ENCODE assay signal across 8 mouse cellular contexts in genomic region chr9:64173666-64174220, GRCm38 (mm10). TPM values are rescaled to one million over a fixed set of nuclear protein-coding genes. Genes with fewer than 3 reads are reported as not detected.
DNase-seq lines count a peak whose midpoint lies in the region; ATAC-seq and TF ChIP-seq lines count a peak whose summit lies in the region.

No protein-coding gene starts in this region.

- H3K36me3 ChIP-seq in heart, embryonic 15.5 days, result peaks cover 40% of the 10 kb centered on the region
- peaks cover 58% of the 10 kb centered on the region for H3K36me3 ChIP-seq in G1E (replicated peaks)
- peaks cover 48% of the 10 kb centered on the region for H3K36me3 ChIP-seq in hindbrain, embryonic 10.5 days
- H3K36me3 ChIP-seq in midbrain, embryonic 10.5 days, result peaks cover 53% of the 10 kb centered on the region

- under 1% methylated on average over 16 of the region's 16 CpGs for WGBS in heart, embryonic 15.5 days
- under 1% methylated on average over 16 of the region's 16 CpGs for WGBS in hindbrain, embryonic 10.5 days
- under 1% methylated on average over 16 of the region's 16 CpGs for WGBS in midbrain, embryonic 10.5 days

- peak overlapping the region; percentile 86 for H3K4me2 ChIP-seq in heart, embryonic 15.5 days

- H3K4me1 ChIP-seq in heart, embryonic 15.5 days (replicated peaks), result peaks cover 16% of the 10 kb centered on the region
- peaks cover 48% of the 10 kb centered on the region for H3K4me1 ChIP-seq in G1E (ENCODE audit: insufficient read depth, low read depth, low read length)
- peaks cover 35% of the 10 kb centered on the region for H3K4me1 ChIP-seq in hindbrain, embryonic 10.5 days (replicated peaks)
- H3K4me1 ChIP-seq in midbrain, embryonic 10.5 days, result peaks cover 29% of the 10 kb centered on the region

- H3K27me3 ChIP-seq in heart, embryonic 15.5 days, result no peaks in the 10 kb centered on the region
- no peaks in the 10 kb centered on the region for H3K27me3 ChIP-seq in G1E (ENCODE audit: insufficient read depth, low read length)
- no peaks in the 10 kb centered on the region for H3K27me3 ChIP-seq in hindbrain, embryonic 10.5 days (ENCODE audit: insufficient read depth, poor library complexity, severe bottlenecking)
- no peaks in the 10 kb centered on the region for H3K27me3 ChIP-seq in midbrain, embryonic 10.5 days (ENCODE audit: low read depth, poor library complexity, severe bottlenecking)

- peak overlapping the region; percentile 95 for H3K27ac ChIP-seq in heart, embryonic 15.5 days
- peak overlapping the region; percentile 97 for H3K27ac ChIP-seq in hindbrain, embryonic 10.5 days
- peak overlapping the region; percentile 97 for H3K27ac ChIP-seq in midbrain, embryonic 10.5 days (replicated peaks)

- no peak for TF ChIP-seq CTCF in G1E (IDR thresholded peaks at IDR 0.05; ENCODE audit: low read depth, low read length)

- no peak for DNase-seq in heart, adult 11 months
- no peak for DNase-seq in G1E (ENCODE audit: low spot score)
- no peak for DNase-seq in hindbrain, embryonic 10.5 days (ENCODE audit: low spot score)
- DNase-seq in midbrain, embryonic 10.5 days (ENCODE audit: low spot score), result no peak
- no peak for DNase-seq in frontal cortex, postnatal 36 days (ENCODE audit: low spot score in 2 of 2)
- no peak for DNase-seq in spleen, adult 18-20 months
- no peak for DNase-seq in thymus, postnatal 14 days

- H3K9ac ChIP-seq in heart, embryonic 15.5 days, result peak overlapping the region; percentile 88

- ATAC-seq in heart, embryonic 15.5 days (replicated peaks; ENCODE audit: insufficient number of reproducible peaks, insufficient read depth, low FRiP score, low read depth), result no peak
- ATAC-seq in G1E (ENCODE audit: extremely low read depth, insufficient number of reproducible peaks, low FRiP score, poor library complexity, severe bottlenecking), result no peak

- H3K9me3 ChIP-seq in heart, embryonic 15.5 days (replicated peaks), result no peaks in the 10 kb centered on the region
- no peaks in the 10 kb centered on the region for H3K9me3 ChIP-seq in G1E (replicated peaks)
- H3K9me3 ChIP-seq in hindbrain, embryonic 10.5 days, result no peaks in the 10 kb centered on the region
- H3K9me3 ChIP-seq in midbrain, embryonic 10.5 days (replicated peaks), result no peaks in the 10 kb centered on the region

- peak overlapping the region; percentile 99 for H3K4me3 ChIP-seq in heart, embryonic 15.5 days
- peak overlapping the region; percentile 82 for H3K4me3 ChIP-seq in G1E (ENCODE audit: low read depth, low read length)
- peak overlapping the region; percentile 96 for H3K4me3 ChIP-seq in hindbrain, embryonic 10.5 days
- H3K4me3 ChIP-seq in midbrain, embryonic 10.5 days, result peak overlapping the region; percentile 94

RNA-seq across cellular contexts. Expression of gene Rpl4, which starts 0.6 kb away (rescaled TPM):
- polyA plus RNA-seq in heart, embryonic 15.5 days (2015; fragmentation: Nextera tagmentation; extraction: Ambion mirVana), result 648 and 701 TPM in 2 replicates
- total RNA-seq in G1E (2014; fragmentation: Nextera tagmentation), result 7,560 and 7,833 TPM in 2 replicates
- 2,308 and 2,582 TPM in 2 replicates for total RNA-seq in G1E (2017)
- polyA plus RNA-seq in G1E (2012), result 506 and 513 TPM in 2 replicates
- polyA plus RNA-seq in hindbrain, embryonic 10.5 days (2016; fragmentation: Nextera tagmentation; extraction: Ambion mirVana), result 959 and 1,179 TPM in 2 replicates
- 1,053 and 1,229 TPM in 2 replicates for polyA plus RNA-seq in midbrain, embryonic 10.5 days (2016; fragmentation: Nextera tagmentation; extraction: Ambion mirVana)

RNA-seq across cellular contexts. Expression of gene Zwilch, which starts 0.8 kb away (rescaled TPM):
- 14.7 and 19.2 TPM in 2 replicates for polyA plus RNA-seq in heart, embryonic 15.5 days (2015; fragmentation: Nextera tagmentation; extraction: Ambion mirVana)
- total RNA-seq in G1E (2014; fragmentation: Nextera tagmentation), result 163 and 180 TPM in 2 replicates
- total RNA-seq in G1E (2017), result 189 and 202 TPM in 2 replicates
- polyA plus RNA-seq in G1E (2012), result 9.1 and 14.2 TPM in 2 replicates
- polyA plus RNA-seq in hindbrain, embryonic 10.5 days (2016; fragmentation: Nextera tagmentation; extraction: Ambion mirVana), result 24.8 and 41.7 TPM in 2 replicates
- 42.6 and 42.8 TPM in 2 replicates for polyA plus RNA-seq in midbrain, embryonic 10.5 days (2016; fragmentation: Nextera tagmentation; extraction: Ambion mirVana)

RNA-seq across cellular contexts. Expression of gene Snapc5, which starts 5.3 kb away (rescaled TPM):
- polyA plus RNA-seq in heart, embryonic 15.5 days (2015; fragmentation: Nextera tagmentation; extraction: Ambion mirVana), result 29.6 and 29.9 TPM in 2 replicates
- total RNA-seq in G1E (2014; fragmentation: Nextera tagmentation) (14.0 and 18.8 TPM in 2 replicates), G1E (2017) (40.4 and 45.1 TPM in 2 replicates)
- polyA plus RNA-seq in G1E (2012), result 1.8 and 4.4 TPM in 2 replicates
- 38.3 and 39.8 TPM in 2 replicates for polyA plus RNA-seq in hindbrain, embryonic 10.5 days (2016; fragmentation: Nextera tagmentation; extraction: Ambion mirVana)
- 40.0 and 42.3 TPM in 2 replicates for polyA plus RNA-seq in midbrain, embryonic 10.5 days (2016; fragmentation: Nextera tagmentation; extraction: Ambion mirVana)

RNA-seq across cellular contexts. Expression of gene Lctl, which starts 56.8 kb away (rescaled TPM):
- polyA plus RNA-seq in heart, embryonic 15.5 days (2015; fragmentation: Nextera tagmentation; extraction: Ambion mirVana), result 0.13 TPM in 1 of 2 replicates, not detected in the other
- total RNA-seq in G1E (2014; fragmentation: Nextera tagmentation) (not detected in 2 replicates), G1E (2017) (0.12 TPM in 1 of 2 replicates, not detected in the other)
- not detected in 2 replicates for polyA plus RNA-seq in G1E (2012)
- 0.16 TPM in 1 of 2 replicates, not detected in the other for polyA plus RNA-seq in hindbrain, embryonic 10.5 days (2016; fragmentation: Nextera tagmentation; extraction: Ambion mirVana)
- polyA plus RNA-seq in midbrain, embryonic 10.5 days (2016; fragmentation: Nextera tagmentation; extraction: Ambion mirVana), result 0.14 TPM in 1 of 2 replicates, not detected in the other
